Comparison of ENCODE assay signal across 23 mouse cellular contexts in genomic region chr14:122837018-122837417, GRCm38 (mm10).
A peak's percentile ranks its signal among the peaks of the same experiment; 100 is the strongest.
DNase-seq lines count a peak whose midpoint lies in the region; ATAC-seq lines count a peak whose summit lies in the region.
"Had no signal": no experiment of that assay in that cellular context is flagged by ENCODE, and none has a peak within 500 bp of the region (broad histone marks: within the 10 kb centered on the region; RNA-seq: fewer than 3 reads in every experiment).

No protein-coding gene starts in this region.

- no peak overlapping the region for H3K4me3 ChIP-seq in hindbrain, embryonic 15.5 days
- H3K4me3 ChIP-seq in hindbrain, embryonic 11.5 days (ENCODE audit: low read depth, low read length): no peak overlapping the region
- no peak overlapping the region for H3K4me3 ChIP-seq in neural tube, embryonic 15.5 days (replicated peaks)
- H3K4me3 ChIP-seq: forebrain, embryonic 13.5 days; gastrocnemius, adult 2 months; heart, embryonic 10.5 days; intestine, embryonic 15.5 days; limb, embryonic 12.5 days had no signal

- no peaks in the 10 kb centered on the region for H3K36me3 ChIP-seq in hindbrain, embryonic 15.5 days
- H3K36me3 ChIP-seq in hindbrain, embryonic 11.5 days (ENCODE audit: control insufficient read depth, insufficient read depth, low read length): no peaks in the 10 kb centered on the region
- H3K36me3 ChIP-seq in neural tube, embryonic 15.5 days: no peaks in the 10 kb centered on the region
- H3K36me3 ChIP-seq: heart, embryonic 10.5 days; intestine, embryonic 15.5 days; limb, embryonic 12.5 days had no signal

- H3K4me1 ChIP-seq in hindbrain, embryonic 15.5 days (replicated peaks): no peaks in the 10 kb centered on the region
- no peaks in the 10 kb centered on the region for H3K4me1 ChIP-seq in hindbrain, embryonic 11.5 days (replicated peaks; ENCODE audit: control insufficient read depth, insufficient read depth, low read length)
- H3K4me1 ChIP-seq in neural tube, embryonic 15.5 days: peaks cover 12% of the 10 kb centered on the region
- H3K4me1 ChIP-seq: forebrain, embryonic 13.5 days; heart, embryonic 10.5 days; intestine, embryonic 15.5 days had no signal

- DNase-seq in cerebellum, postnatal 10 days: peak; percentile 58 to 72
- DNase-seq in cerebellum, adult 11-12 months: no peak
- no peak for DNase-seq in hindbrain, embryonic 11.5 days (ENCODE audit: low spot score)
- DNase-seq in cerebellum, postnatal 14 days: peak; percentile 42 to 54
- DNase-seq in thymus, adult 18-20 months: no peak
- DNase-seq: adrenal gland, postnatal 36 days; gastrocnemius, adult 2 months; heart, postnatal 4 days; kidney, adult 8-10 months; kidney, postnatal 14 days; liver, postnatal 0 days; right cerebral cortex, adult 18-20 months; right cerebral cortex, postnatal 4 days; thymus, postnatal 25 days had no signal

- H3K4me2 ChIP-seq in hindbrain, embryonic 15.5 days: no peak overlapping the region
- H3K4me2 ChIP-seq in hindbrain, embryonic 11.5 days (replicated peaks; ENCODE audit: low read depth, low read length): no peak overlapping the region
- H3K4me2 ChIP-seq in neural tube, embryonic 15.5 days: no peak overlapping the region
- H3K4me2 ChIP-seq: forebrain, embryonic 13.5 days; intestine, embryonic 15.5 days; limb, embryonic 12.5 days; liver, embryonic 11.5 days; midbrain, embryonic 11.5 days had no signal

- H3K27me3 ChIP-seq in hindbrain, embryonic 15.5 days: no peaks in the 10 kb centered on the region
- no peaks in the 10 kb centered on the region for H3K27me3 ChIP-seq in hindbrain, embryonic 11.5 days (ENCODE audit: control insufficient read depth, insufficient read depth, low read length)
- H3K27me3 ChIP-seq in neural tube, embryonic 15.5 days (replicated peaks): no peaks in the 10 kb centered on the region
- H3K27me3 ChIP-seq: forebrain, embryonic 13.5 days; intestine, embryonic 15.5 days; limb, embryonic 12.5 days had no signal

- no peaks in the 10 kb centered on the region for H3K9me3 ChIP-seq in hindbrain, embryonic 15.5 days
- no peaks in the 10 kb centered on the region for H3K9me3 ChIP-seq in hindbrain, embryonic 11.5 days (ENCODE audit: control insufficient read depth, low read length)
- no peaks in the 10 kb centered on the region for H3K9me3 ChIP-seq in neural tube, embryonic 15.5 days (replicated peaks)
- H3K9me3 ChIP-seq: forebrain, embryonic 13.5 days; heart, embryonic 10.5 days; intestine, embryonic 15.5 days; limb, embryonic 12.5 days had no signal

- H3K9ac ChIP-seq in hindbrain, embryonic 15.5 days: no peak overlapping the region
- H3K9ac ChIP-seq in hindbrain, embryonic 11.5 days (ENCODE audit: low read depth, low read length): no peak overlapping the region
- H3K9ac ChIP-seq in neural tube, embryonic 15.5 days (replicated peaks): no peak overlapping the region
- H3K9ac ChIP-seq: forebrain, embryonic 13.5 days; intestine, embryonic 15.5 days; limb, embryonic 12.5 days; liver, postnatal 0 days had no signal

- peak; percentile 54; the same call in 1 of the 2 replicates for ATAC-seq in hindbrain, embryonic 15.5 days (ENCODE audit: low FRiP score, low read depth)
- no peak for ATAC-seq in hindbrain, embryonic 11.5 days (ENCODE audit: low FRiP score)
- no peak for ATAC-seq in neural tube, embryonic 15.5 days (ENCODE audit: low FRiP score)
- ATAC-seq: forebrain, embryonic 13.5 days; intestine, embryonic 15.5 days; liver, postnatal 0 days; lung, postnatal 0 days had no signal

- 64% methylated on average over 2 of the region's 2 CpGs for WGBS in hindbrain, embryonic 15.5 days
- 73% methylated on average over 2 of the region's 2 CpGs for WGBS in hindbrain, embryonic 11.5 days
- WGBS in neural tube, embryonic 15.5 days: 69% methylated on average over 2 of the region's 2 CpGs

- H3K27ac ChIP-seq in hindbrain, embryonic 15.5 days (replicated peaks): no peak overlapping the region
- no peak overlapping the region for H3K27ac ChIP-seq in hindbrain, embryonic 11.5 days (ENCODE audit: low read depth, low read length)
- H3K27ac ChIP-seq in neural tube, embryonic 15.5 days (replicated peaks): peak overlapping the region; percentile 58; the same call in 1 of the 2 replicates
- H3K27ac ChIP-seq: forebrain, embryonic 13.5 days; gastrocnemius, adult 2 months; heart, embryonic 10.5 days; intestine, embryonic 15.5 days; limb, embryonic 12.5 days had no signal

Comparison
In these comparisons a context has a peak if more than half of its experiments do, and no peak if none do; other contexts are left out.
1. DNase-seq: peak in cerebellum, postnatal 10 days (2 of 2) and cerebellum, postnatal 14 days (2 of 2); none in cerebellum, adult 11-12 months (single experiment), hindbrain, embryonic 11.5 days (single experiment) and thymus, adult 18-20 months (0 of 2).